Mouse (Mus musculus) kidney, embryonic 15.5 days (tissue): Measurements from ENCODE around the gene Bod1l. TPM values are rescaled to one million over a fixed set of nuclear protein-coding genes. Genes with fewer than 3 reads are reported as not detected.
A peak's percentile ranks its signal among the peaks of the same experiment; 100 is the strongest.

Experiments
- ATAC-seq: fragments of 200-750 bp; cut with Nextera tagmentation; replicated peaks from 2 replicates; pipeline ENCODE4 v1.8.0; 2017; ENCODE audit warnings: moderate TSS enrichment; ENCODE audit not compliant: low FRiP score
- H3K27ac ChIP-seq: fragments of 300-500 bp; sonication (generic); 2 replicates; pipeline ENCODE4 v1.5.1; 2015; ENCODE audit warnings: mild to moderate bottlenecking, inconsistent platforms
- H3K27me3 ChIP-seq: fragments of 300-500 bp; sonication (generic); 2 replicates; pipeline ENCODE4 v1.6.1; 2015; ENCODE audit warnings: inconsistent platforms
- H3K36me3 ChIP-seq: fragments of 300-500 bp; sonication (generic); 2 replicates; pipeline ENCODE4 v1.6.1; 2015; ENCODE audit warnings: inconsistent platforms
- H3K4me1 ChIP-seq: fragments of 300-500 bp; sonication (generic); 2 replicates; pipeline ENCODE4 v1.6.1; 2015; ENCODE audit warnings: inconsistent platforms
- H3K4me2 ChIP-seq: fragments of 300-500 bp; sonication (generic); 2 replicates; pipeline ENCODE4 v1.6.1; 2015; ENCODE audit warnings: moderate library complexity, mild to moderate bottlenecking, inconsistent platforms
- H3K4me3 ChIP-seq: fragments of 300-500 bp; sonication (generic); replicated peaks from 2 replicates; pipeline ENCODE4 v1.5.1; 2015; ENCODE audit warnings: mild to moderate bottlenecking, inconsistent platforms
- H3K9ac ChIP-seq: fragments of 300-500 bp; sonication (generic); 2 replicates; pipeline ENCODE4 v1.6.1; 2015; ENCODE audit warnings: mild to moderate bottlenecking, inconsistent platforms
- H3K9me3 ChIP-seq: fragments of 300-500 bp; sonication (generic); replicated peaks from 2 replicates; pipeline ENCODE4 v1.6.1; 2016; ENCODE audit warnings: inconsistent platforms
- WGBS: fragments of 180-500 bp; shearing (Covaris S2); methylation state at CpG from one replicate; pipeline ENCODE4 v1.1.7; 2015; ENCODE audit warnings: mixed read lengths; 5-methylcytosine and 5-hydroxymethylcytosine counted together
- polyA plus RNA-seq: library from polyadenylated mRNA; unstranded; fragments of >200 nt; fragmentation: Nextera tagmentation; extraction: Ambion mirVana; gene quantifications from 2 replicates; pipeline ENCODE4 v1.2.1, GENCODE M21; 2015

Bod1l gene
- polyA plus RNA-seq, 1 experiment from 2014 or later = 22.4 TPM

- peak overlapping the region; percentile 87; the same call in 1 of the 2 replicates for H3K9ac ChIP-seq
- peak overlapping the region; percentile 91 for H3K4me3 ChIP-seq
- peaks cover 10% of the 10 kb centered on the region for H3K36me3 ChIP-seq
- peak overlapping the region; percentile 65 for H3K4me2 ChIP-seq
- peaks cover 18% of the 10 kb centered on the region for H3K4me1 ChIP-seq
- no peaks in the 10 kb centered on the region for H3K27me3 ChIP-seq
- H3K27ac ChIP-seq = no peak overlapping the region
- H3K9me3 ChIP-seq = no peaks in the 10 kb centered on the region
- WGBS = 22% methylated on average over 5 of the region's 5 CpGs
- no peak for ATAC-seq
These were observed 1.4 kb downstream of the Bod1l start for GRCm38 (mm10) chr5:41842681-41843080.

- H3K27ac ChIP-seq = no peak overlapping the region
- H3K27me3 ChIP-seq = no peaks in the 10 kb centered on the region
- H3K9ac ChIP-seq = no peak overlapping the region
- no peak overlapping the region for H3K4me2 ChIP-seq
- peaks cover 18% of the 10 kb centered on the region for H3K4me1 ChIP-seq
- H3K36me3 ChIP-seq = peaks cover 13% of the 10 kb centered on the region
- ATAC-seq = no peak
- H3K9me3 ChIP-seq = no peaks in the 10 kb centered on the region
- WGBS = 93% methylated on average over 5 of the region's 5 CpGs
- no peak overlapping the region for H3K4me3 ChIP-seq
These were observed 2.4 kb downstream of the Bod1l start for GRCm38 (mm10) chr5:41841735-41842134.

- WGBS = 93% methylated on average over 2 of the region's 2 CpGs
- Histone ChIP-seq H3K4me3 (no peak overlapping the region), H3K36me3 (peaks cover 88% of the 10 kb centered on the region), H3K9me3 (no peaks in the 10 kb centered on the region), H3K9ac (no peak overlapping the region), H3K4me1 (no peaks in the 10 kb centered on the region), H3K4me2 (no peak overlapping the region), H3K27me3 (no peaks in the 10 kb centered on the region), H3K27ac (no peak overlapping the region)
- ATAC-seq = no peak
These were observed 14.0 kb downstream of the Bod1l start for GRCm38 (mm10) chr5:41830100-41830499.

GRCm38 (mm10) chr5:41821158-41821557 is 23.0 kb downstream of the Bod1l start:
- H3K27ac ChIP-seq = no peak overlapping the region
- peaks cover 91% of the 10 kb centered on the region for H3K36me3 ChIP-seq
- H3K27me3 ChIP-seq = no peaks in the 10 kb centered on the region
- no peak overlapping the region for H3K4me3 ChIP-seq
- no peak for ATAC-seq
- no peaks in the 10 kb centered on the region for H3K4me1 ChIP-seq
- H3K9me3 ChIP-seq = no peaks in the 10 kb centered on the region
- H3K4me2 ChIP-seq = no peak overlapping the region
- H3K9ac ChIP-seq = no peak overlapping the region
- WGBS = 94% methylated on average over 9 of the region's 9 CpGs

- WGBS = 89% methylated on average over 3 of the region's 3 CpGs
- H3K36me3 ChIP-seq = peaks cover 91% of the 10 kb centered on the region
These were observed 23.6 kb downstream of the Bod1l start for GRCm38 (mm10) chr5:41820530-41820929.

GRCm38 (mm10) chr5:41812516-41812915 is 31.6 kb downstream of the Bod1l start:
- Histone ChIP-seq H3K36me3 (peaks cover 82% of the 10 kb centered on the region), H3K4me3 (no peak overlapping the region), H3K9ac (no peak overlapping the region), H3K4me1 (no peaks in the 10 kb centered on the region), H3K27ac (no peak overlapping the region), H3K9me3 (no peaks in the 10 kb centered on the region), H3K27me3 (no peaks in the 10 kb centered on the region), H3K4me2 (no peak overlapping the region)
- WGBS = 88% methylated on average over 6 of the region's 6 CpGs
- no peak for ATAC-seq

More at GRCm38 (mm10) chr5:41820530-41820929, 23.6 kb downstream of the Bod1l start:
- Histone ChIP-seq H3K4me3 (no peak overlapping the region), H3K4me2 (no peak overlapping the region), H3K4me1 (no peaks in the 10 kb centered on the region), H3K27ac (no peak overlapping the region), H3K27me3 (no peaks in the 10 kb centered on the region), H3K9ac (no peak overlapping the region), H3K9me3 (no peaks in the 10 kb centered on the region)
- ATAC-seq = no peak

GRCm38 (mm10) chr5:41811279-41811678 is 32.8 kb downstream of the Bod1l start:
- Histone ChIP-seq H3K36me3 (peaks cover 81% of the 10 kb centered on the region), H3K9me3 (no peaks in the 10 kb centered on the region), H3K4me1 (no peaks in the 10 kb centered on the region), H3K9ac (no peak overlapping the region), H3K4me2 (no peak overlapping the region), H3K27me3 (no peaks in the 10 kb centered on the region), H3K27ac (no peak overlapping the region), H3K4me3 (no peak overlapping the region)
- no peak for ATAC-seq
- WGBS = 83% methylated on average over 3 of the region's 3 CpGs

- Histone ChIP-seq H3K27ac (no peak overlapping the region), H3K27me3 (no peaks in the 10 kb centered on the region), H3K9ac (no peak overlapping the region), H3K9me3 (no peaks in the 10 kb centered on the region), H3K4me1 (no peaks in the 10 kb centered on the region), H3K36me3 (peaks cover 77% of the 10 kb centered on the region), H3K4me3 (no peak overlapping the region), H3K4me2 (no peak overlapping the region)
- 88% methylated on average over 2 of the region's 2 CpGs for WGBS
- no peak for ATAC-seq
These were observed 36.7 kb downstream of the Bod1l start for GRCm38 (mm10) chr5:41807383-41807782.

- no peak for ATAC-seq
- Histone ChIP-seq H3K27ac (no peak overlapping the region), H3K27me3 (no peaks in the 10 kb centered on the region), H3K9ac (no peak overlapping the region), H3K4me1 (no peaks in the 10 kb centered on the region), H3K4me2 (no peak overlapping the region), H3K9me3 (no peaks in the 10 kb centered on the region), H3K36me3 (peaks cover 71% of the 10 kb centered on the region), H3K4me3 (no peak overlapping the region)
- 89% methylated on average over 5 of the region's 5 CpGs for WGBS
These were observed 37.9 kb downstream of the Bod1l start for GRCm38 (mm10) chr5:41806176-41806575.

GRCm38 (mm10) chr5:41805085-41805484 is 39.0 kb downstream of the Bod1l start:
- Histone ChIP-seq H3K27me3 (no peaks in the 10 kb centered on the region), H3K36me3 (peaks cover 73% of the 10 kb centered on the region), H3K4me1 (no peaks in the 10 kb centered on the region), H3K9ac (no peak overlapping the region), H3K9me3 (no peaks in the 10 kb centered on the region), H3K27ac (no peak overlapping the region), H3K4me3 (no peak overlapping the region), H3K4me2 (no peak overlapping the region)
- no peak for ATAC-seq
- 91% methylated on average over 2 of the region's 2 CpGs for WGBS

- Histone ChIP-seq H3K9ac (no peak overlapping the region), H3K4me1 (no peaks in the 10 kb centered on the region), H3K27me3 (no peaks in the 10 kb centered on the region), H3K4me2 (no peak overlapping the region), H3K36me3 (peaks cover 72% of the 10 kb centered on the region), H3K27ac (no peak overlapping the region), H3K9me3 (no peaks in the 10 kb centered on the region), H3K4me3 (no peak overlapping the region)
- 85% methylated on average over 2 of the region's 2 CpGs for WGBS
- ATAC-seq = no peak
These were observed 39.5 kb downstream of the Bod1l start for GRCm38 (mm10) chr5:41804643-41805042.

- no peak overlapping the region for H3K27ac ChIP-seq
- ATAC-seq = no peak
- 89% methylated on average over 2 of the region's 2 CpGs for WGBS
These were observed 42.5 kb downstream of the Bod1l start for GRCm38 (mm10) chr5:41801622-41802021.

GRCm38 (mm10) chr5:41794434-41794833 is 49.7 kb downstream of the Bod1l start:
- no peak overlapping the region for H3K27ac ChIP-seq
- peaks cover 81% of the 10 kb centered on the region for H3K36me3 ChIP-seq
- H3K4me2 ChIP-seq = no peak overlapping the region
- H3K9me3 ChIP-seq = no peaks in the 10 kb centered on the region
- H3K9ac ChIP-seq = no peak overlapping the region
- no peak overlapping the region for H3K4me3 ChIP-seq
- no peaks in the 10 kb centered on the region for H3K27me3 ChIP-seq
- ATAC-seq = no peak
- H3K4me1 ChIP-seq = no peaks in the 10 kb centered on the region

More at GRCm38 (mm10) chr5:41801622-41802021, 42.5 kb downstream of the Bod1l start:
- Histone ChIP-seq H3K9me3 (no peaks in the 10 kb centered on the region), H3K9ac (no peak overlapping the region), H3K36me3 (peaks cover 74% of the 10 kb centered on the region), H3K4me2 (no peak overlapping the region), H3K4me1 (no peaks in the 10 kb centered on the region), H3K4me3 (no peak overlapping the region), H3K27me3 (no peaks in the 10 kb centered on the region)
